Mouse (Mus musculus): ENCODE measurements around the gene Tagap1. TPM values are rescaled to one million over a fixed set of nuclear protein-coding genes. Genes with fewer than 3 reads are reported as not detected.
"Not testable (repeated sequence)": the region's sequence is repeated elsewhere in the genome, so short reads cannot be mapped to it uniquely, and the experiment has no call there.

The Tagap1 gene
- polyA plus RNA-seq, 1 experiment from 2014 or later, result 29.7 TPM

- under 1% methylated on average over 63 of the region's 73 CpGs for WGBS
- peak; percentile 98 for ATAC-seq
- peak within 1 kb of the TSS; percentile 67 for H3K9ac ChIP-seq (ENCODE audit: low read depth, low read length)
- H3K27me3 ChIP-seq (replicated peaks; ENCODE audit: control insufficient read depth, insufficient read depth, low read length); H3K9me3 ChIP-seq (ENCODE audit: control insufficient read depth, low read length); H3K4me1 ChIP-seq (ENCODE audit: control insufficient read depth, insufficient read depth, low read length); H3K36me3 ChIP-seq (ENCODE audit: control insufficient read depth, insufficient read depth, low read length): not testable (repeated sequence)
- H3K4me3 ChIP-seq (ENCODE audit: low read length), result peak within 1 kb of the TSS; percentile 58
- peak within 1 kb of the TSS; percentile 87 for H3K27ac ChIP-seq (ENCODE audit: low read length)
- peak within 1 kb of the TSS; percentile 55 for H3K4me2 ChIP-seq (ENCODE audit: low read depth, low read length)
Measured at GRCm38 (mm10) chr17:6947984-6948768, 12.8 kb downstream of the Tagap1 start, which contains the start of gene Rsph3b. Gene Rsph3b (minus strand): TSS chr17:6948682.

- H3K27ac ChIP-seq (ENCODE audit: low read length); H3K27me3 ChIP-seq (replicated peaks; ENCODE audit: control insufficient read depth, insufficient read depth, low read length); ATAC-seq; H3K36me3 ChIP-seq (ENCODE audit: control insufficient read depth, insufficient read depth, low read length); H3K4me1 ChIP-seq (ENCODE audit: control insufficient read depth, insufficient read depth, low read length); H3K9me3 ChIP-seq (ENCODE audit: control insufficient read depth, low read length): not testable (repeated sequence)
- Histone ChIP-seq H3K9ac (ENCODE audit: low read depth, low read length) (peak overlapping the region; percentile 67; the same call in 1 of the 2 replicates), H3K4me2 (ENCODE audit: low read depth, low read length) (peak overlapping the region; percentile 55), H3K4me3 (ENCODE audit: low read length) (peak overlapping the region; percentile 58)
- no CpG with 5 or more reads among the region's 8 CpGs for WGBS
Measured at GRCm38 (mm10) chr17:6947637-6947983, 13.3 kb downstream of the Tagap1 start.

- H3K9ac ChIP-seq (ENCODE audit: low read depth, low read length); H3K27ac ChIP-seq (ENCODE audit: low read length); H3K4me2 ChIP-seq (ENCODE audit: low read depth, low read length); H3K4me3 ChIP-seq (ENCODE audit: low read length); ATAC-seq; H3K4me1 ChIP-seq (ENCODE audit: control insufficient read depth, insufficient read depth, low read length); H3K27me3 ChIP-seq (replicated peaks; ENCODE audit: control insufficient read depth, insufficient read depth, low read length); H3K36me3 ChIP-seq (ENCODE audit: control insufficient read depth, insufficient read depth, low read length); H3K9me3 ChIP-seq (ENCODE audit: control insufficient read depth, low read length): not testable (repeated sequence)
- WGBS, result no CpG with 5 or more reads among the region's 4 CpGs
Measured at GRCm38 (mm10) chr17:6942560-6942959, 18.4 kb downstream of the Tagap1 start.

GRCm38 (mm10) chr17:6931625-6932024 lies 29.3 kb downstream of the Tagap1 start:
- not testable (repeated sequence) for H3K9me3 ChIP-seq (ENCODE audit: control insufficient read depth, low read length); H3K4me2 ChIP-seq (ENCODE audit: low read depth, low read length); H3K27me3 ChIP-seq (replicated peaks; ENCODE audit: control insufficient read depth, insufficient read depth, low read length); H3K36me3 ChIP-seq (ENCODE audit: control insufficient read depth, insufficient read depth, low read length); H3K4me3 ChIP-seq (ENCODE audit: low read length); H3K27ac ChIP-seq (ENCODE audit: low read length); H3K4me1 ChIP-seq (ENCODE audit: control insufficient read depth, insufficient read depth, low read length); H3K9ac ChIP-seq (ENCODE audit: low read depth, low read length)
- WGBS, result 67% methylated on average over 6 of the region's 7 CpGs
- peak; percentile 65; the same call in 1 of the 2 replicates for ATAC-seq

GRCm38 (mm10) chr17:6920351-6920894 lies 40.5 kb downstream of the Tagap1 start:
- H3K27ac ChIP-seq (ENCODE audit: low read length); H3K4me1 ChIP-seq (ENCODE audit: control insufficient read depth, insufficient read depth, low read length); H3K9ac ChIP-seq (ENCODE audit: low read depth, low read length); H3K9me3 ChIP-seq (ENCODE audit: control insufficient read depth, low read length); H3K4me2 ChIP-seq (ENCODE audit: low read depth, low read length); H3K4me3 ChIP-seq (ENCODE audit: low read length); ATAC-seq; H3K36me3 ChIP-seq (ENCODE audit: control insufficient read depth, insufficient read depth, low read length); H3K27me3 ChIP-seq (replicated peaks; ENCODE audit: control insufficient read depth, insufficient read depth, low read length): not testable (repeated sequence)
- 81% methylated on average over 7 of the region's 7 CpGs for WGBS

GRCm38 (mm10) chr17:6919388-6919787 lies 41.6 kb downstream of the Tagap1 start:
- WGBS, result 92% methylated on average over 3 of the region's 3 CpGs

GRCm38 (mm10) chr17:6915282-6915681 lies 45.7 kb downstream of the Tagap1 start:
- ATAC-seq, result not testable (repeated sequence)

More at GRCm38 (mm10) chr17:6919388-6919787, 41.6 kb downstream of the Tagap1 start:
- H3K9ac ChIP-seq (ENCODE audit: low read depth, low read length); H3K9me3 ChIP-seq (ENCODE audit: control insufficient read depth, low read length); H3K27ac ChIP-seq (ENCODE audit: low read length); H3K27me3 ChIP-seq (replicated peaks; ENCODE audit: control insufficient read depth, insufficient read depth, low read length); H3K4me3 ChIP-seq (ENCODE audit: low read length); H3K36me3 ChIP-seq (ENCODE audit: control insufficient read depth, insufficient read depth, low read length); H3K4me1 ChIP-seq (ENCODE audit: control insufficient read depth, insufficient read depth, low read length); H3K4me2 ChIP-seq (ENCODE audit: low read depth, low read length); ATAC-seq: not testable (repeated sequence)

GRCm38 (mm10) chr17:6914066-6914465 lies 46.9 kb downstream of the Tagap1 start:
- H3K9me3 ChIP-seq (ENCODE audit: control insufficient read depth, low read length); H3K9ac ChIP-seq (ENCODE audit: low read depth, low read length); H3K4me1 ChIP-seq (ENCODE audit: control insufficient read depth, insufficient read depth, low read length); H3K4me2 ChIP-seq (ENCODE audit: low read depth, low read length); H3K27ac ChIP-seq (ENCODE audit: low read length); H3K27me3 ChIP-seq (replicated peaks; ENCODE audit: control insufficient read depth, insufficient read depth, low read length); H3K36me3 ChIP-seq (ENCODE audit: control insufficient read depth, insufficient read depth, low read length); H3K4me3 ChIP-seq (ENCODE audit: low read length): not testable (repeated sequence)
- 63% methylated on average over 1 of the region's 6 CpGs for WGBS
- peak; percentile 82 for ATAC-seq

More at GRCm38 (mm10) chr17:6915282-6915681, 45.7 kb downstream of the Tagap1 start:
- not testable (repeated sequence) for H3K4me1 ChIP-seq (ENCODE audit: control insufficient read depth, insufficient read depth, low read length); H3K4me2 ChIP-seq (ENCODE audit: low read depth, low read length); H3K27me3 ChIP-seq (replicated peaks; ENCODE audit: control insufficient read depth, insufficient read depth, low read length); H3K4me3 ChIP-seq (ENCODE audit: low read length); H3K9ac ChIP-seq (ENCODE audit: low read depth, low read length); H3K36me3 ChIP-seq (ENCODE audit: control insufficient read depth, insufficient read depth, low read length); H3K27ac ChIP-seq (ENCODE audit: low read length); H3K9me3 ChIP-seq (ENCODE audit: control insufficient read depth, low read length)
- WGBS, result 93% methylated on average over 2 of the region's 4 CpGs

Measured in intestine, embryonic 16.5 days (tissue).